Comparison of ENCODE assay signal across 1 mouse cellular context in the genomic region with DNA sequence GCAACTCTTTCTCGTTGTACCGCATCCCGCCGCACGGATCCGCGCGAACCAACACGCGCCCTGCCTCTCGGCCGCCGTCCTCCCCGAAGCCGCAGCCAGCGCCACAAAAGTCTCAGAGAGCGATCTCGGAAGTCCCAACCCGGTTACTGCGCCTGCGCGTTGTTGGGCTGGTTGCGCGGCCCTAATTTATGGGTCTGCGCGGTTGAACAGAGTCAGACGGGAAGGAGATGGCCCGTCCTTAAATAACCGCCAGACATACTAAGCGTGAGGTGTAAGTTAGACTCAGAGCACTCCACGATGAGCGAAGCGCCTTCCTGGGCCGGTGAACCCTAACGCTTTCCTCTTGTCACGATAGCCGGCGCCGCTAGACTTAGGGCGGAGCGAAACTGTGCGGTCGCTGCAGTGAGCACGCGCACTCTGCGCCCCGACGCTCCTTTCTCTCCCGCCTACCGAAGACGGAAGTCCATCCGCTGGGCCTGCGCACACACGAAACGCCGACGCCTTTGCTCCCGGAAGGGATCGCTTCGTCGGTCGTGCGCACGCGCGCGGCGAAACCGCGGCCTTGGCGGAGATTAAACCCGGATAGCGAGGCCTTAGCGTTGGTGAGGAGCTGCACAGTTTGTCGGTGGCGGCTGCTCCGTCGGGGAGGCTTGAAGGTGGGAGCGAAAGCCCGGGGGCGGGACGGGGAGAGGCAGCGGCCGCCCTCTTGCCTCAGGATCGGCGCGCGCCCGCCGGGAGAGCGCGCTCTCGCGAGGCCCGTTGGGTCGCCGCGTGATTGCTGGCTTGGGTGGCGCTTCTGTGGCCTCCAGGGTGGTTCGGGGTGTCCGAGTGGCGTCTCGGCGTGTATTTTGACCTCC.
TF ChIP-seq lines count a peak whose summit lies in the region.

Gene Sf3a2, plus strand, starts transcription at position 49 of the 857 bp plus-strand sequence.
Gene Plekhj1, minus strand, starts transcription at position 477 of the 857 bp plus-strand sequence.

TF ChIP-seq in CH12.LX, 34 proteins besides CTCF, POLR2A, EP300 and RAD21 (continued from another document):
- TF ChIP-seq NELFE (IDR thresholded peaks at IDR 0.05; ENCODE audit: low read depth, low read length) (peak; percentile 76), MAFK (IDR thresholded peaks at IDR 0.05; ENCODE audit: insufficient replicate concordance, low read length) (no peak), IRF4 (IDR thresholded peaks at IDR 0.05; ENCODE audit: low read depth, low read length) (no peak; the same call in 1 of the 2 replicates), ZNF384 (IDR thresholded peaks at IDR 0.05; ENCODE audit: low read depth, low read length) (no peak), USF2 (conservative IDR thresholded peaks at IDR 0.05; ENCODE audit: low read depth, low read length) (no peak), CHD1 (IDR thresholded peaks at IDR 0.05; ENCODE audit: low read depth, low read length) (no peak), ZKSCAN1 (IDR thresholded peaks at IDR 0.05; ENCODE audit: borderline replicate concordance, low read depth, low read length) (no peak), ZMIZ1 (IDR thresholded peaks at IDR 0.05; ENCODE audit: low read depth, low read length) (peak; percentile 59), MEF2A (IDR thresholded peaks at IDR 0.05; ENCODE audit: borderline replicate concordance, low read depth, low read length) (no peak), CHD2 (IDR thresholded peaks at IDR 0.05; ENCODE audit: low read length) (peak; percentile 95), TBP (conservative IDR thresholded peaks at IDR 0.05; ENCODE audit: low read depth, low read length) (peak; percentile 71), RCOR1 (conservative IDR thresholded peaks at IDR 0.05; ENCODE audit: low read depth, low read length) (no peak), HCFC1 (IDR thresholded peaks at IDR 0.05; ENCODE audit: low read depth, low read length) (peak; percentile 88), PAX5 (IDR thresholded peaks at IDR 0.05; ENCODE audit: low read length) (no peak), BHLHE40 (IDR thresholded peaks at IDR 0.05; ENCODE audit: low read depth, low read length) (peak; percentile 41; the same call in 1 of the 2 replicates), JUND (conservative IDR thresholded peaks at IDR 0.05; ENCODE audit: low read depth, low read length) (no peak), SMC3 (IDR thresholded peaks at IDR 0.05; ENCODE audit: low read depth, low read length) (no peak), NRF1 (IDR thresholded peaks at IDR 0.05; ENCODE audit: low read depth, low read length) (peak; percentile 88), UBTF (IDR thresholded peaks at IDR 0.05; ENCODE audit: low read depth, low read length) (no peak), KAT2A (IDR thresholded peaks at IDR 0.05; ENCODE audit: insufficient replicate concordance, low read length) (peak; percentile 94), USF1 (IDR thresholded peaks at IDR 0.05; ENCODE audit: low read depth, low read length) (no peak; the same call in 1 of the 2 replicates), ELF1 (IDR thresholded peaks at IDR 0.05; ENCODE audit: low read depth, low read length) (peak; percentile 94), MAZ (IDR thresholded peaks at IDR 0.05; ENCODE audit: low read depth, low read length) (no peak), GABPA (IDR thresholded peaks at IDR 0.05; ENCODE audit: insufficient replicate concordance, low read depth, low read length) (no peak; the same call in 1 of the 2 replicates), SIN3A (IDR thresholded peaks at IDR 0.05; ENCODE audit: low read length) (no peak; the same call in none of the 2 replicates), MXI1 (IDR thresholded peaks at IDR 0.05; ENCODE audit: low read depth, low read length) (peak; percentile 71; the same call in 1 of the 2 replicates), E2F4 (IDR thresholded peaks at IDR 0.05; ENCODE audit: insufficient replicate concordance, low read depth, low read length) (peak; percentile 44; the same call in 1 of the 2 replicates), TCF12 (IDR thresholded peaks at IDR 0.05; ENCODE audit: low read depth, low read length) (peak; percentile 61)
TF ChIP-seq in CH12.LX: peak in this region for 15.
